Mouse (Mus musculus) retina, postnatal 7 days (tissue): Measurements from ENCODE around the gene Lmx1b.

Experiments used
- DNase-seq: peaks from one replicate; pipeline ENCODE4 v3.0.0-alpha.2; 2012; ENCODE audit warnings: low read depth, low spot score

Lmx1b gene

DNA sequence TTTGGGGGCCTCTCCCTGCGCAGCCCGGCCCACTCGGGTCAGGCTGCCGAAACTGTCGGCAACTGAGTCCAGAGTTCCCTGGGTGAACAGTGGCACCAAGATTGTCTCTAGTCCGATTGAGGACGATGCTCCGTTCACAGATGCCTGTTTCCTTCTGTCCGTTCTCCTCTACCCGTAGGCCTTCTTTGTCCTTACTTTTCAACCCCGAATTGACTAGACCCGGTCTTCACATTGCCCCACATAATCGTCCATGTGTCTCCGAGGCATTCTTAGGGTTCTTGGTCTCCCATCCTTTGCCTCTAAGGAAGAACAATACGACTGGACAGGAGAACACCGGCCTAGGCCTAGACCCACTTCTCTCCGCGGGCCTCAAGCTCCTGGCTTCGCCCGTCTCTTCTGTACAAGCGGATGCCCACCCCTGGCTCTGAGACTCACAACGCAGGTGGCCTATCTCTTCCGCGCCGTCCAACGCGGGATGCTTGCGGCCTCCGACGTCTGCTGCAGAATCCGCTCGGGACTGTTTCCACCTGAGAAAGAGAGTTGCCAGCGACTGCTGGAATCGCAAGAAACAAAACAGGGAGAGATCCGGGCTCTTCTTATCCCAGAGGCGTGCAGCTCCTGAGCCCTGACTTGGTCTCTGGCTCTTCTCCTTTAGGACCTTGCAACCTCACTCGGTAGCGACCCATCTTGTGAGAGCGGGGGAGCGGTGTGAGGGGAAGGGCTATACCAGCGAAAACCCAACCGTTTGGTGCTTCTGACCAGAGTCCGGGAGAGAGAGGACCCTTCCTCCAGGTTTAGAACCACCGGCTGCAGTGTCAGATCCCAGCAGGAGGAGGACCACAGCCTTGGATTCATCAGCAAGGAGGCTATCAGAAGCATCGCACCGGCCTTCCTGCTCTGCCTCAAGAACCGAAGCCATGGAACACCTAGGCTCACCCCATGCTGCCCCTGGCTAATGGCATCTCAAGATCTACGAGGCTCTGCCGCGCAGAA lies 3.7 kb upstream of the Lmx1b start:
- no peak for DNase-seq

DNA sequence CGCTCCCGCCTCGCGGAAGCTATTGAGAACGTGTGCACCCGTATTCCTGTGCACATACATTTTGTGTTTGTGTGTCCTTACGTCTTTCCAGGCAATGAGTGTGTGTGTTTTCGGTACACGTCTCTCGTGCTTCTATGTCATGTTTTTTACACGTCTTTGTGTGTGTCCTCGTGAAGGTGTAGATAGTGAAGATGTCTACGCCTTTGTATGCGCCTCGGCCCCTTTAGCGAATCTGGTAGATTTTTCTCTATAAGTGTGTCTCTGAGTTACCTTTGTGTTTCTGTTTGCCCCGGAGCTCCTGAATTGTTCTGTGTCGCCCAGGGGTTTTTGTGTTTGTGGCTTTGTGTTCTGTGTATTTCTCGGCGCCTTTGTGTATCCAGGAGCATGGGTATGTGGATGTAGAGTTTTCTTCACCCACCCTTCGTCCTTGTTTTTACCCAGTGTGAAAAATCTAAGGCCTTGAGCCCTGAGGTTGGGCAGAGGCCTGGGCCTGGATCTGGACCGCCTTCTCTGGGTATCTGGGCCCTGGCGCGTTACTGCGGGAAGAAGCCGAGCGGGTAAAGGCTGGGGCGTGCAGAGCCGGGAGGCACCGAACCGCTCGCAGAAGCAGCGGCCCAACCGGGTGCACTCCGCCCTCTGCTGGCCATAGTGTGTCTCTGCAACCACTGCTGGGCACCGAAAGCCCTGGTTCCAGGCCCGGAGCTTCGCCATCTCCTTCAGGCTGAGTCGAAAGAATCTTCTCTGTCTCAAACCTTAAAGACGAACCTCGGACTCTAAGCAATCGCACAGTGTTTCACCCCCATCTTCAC lies 2.5 kb upstream of the Lmx1b start:
- peak; percentile 64 for DNase-seq

- DNase-seq, result no peak
Measured at GRCm38 (mm10) chr2:33641859-33642571, 1.7 kb upstream of the Lmx1b start.

GRCm38 (mm10) chr2:33640978-33641858 lies 907 bp upstream of the Lmx1b start:
- no peak for DNase-seq

GRCm38 (mm10) chr2:33639301-33640170 lies 775 bp downstream of the Lmx1b start:
- no peak for DNase-seq

GRCm38 (mm10) chr2:33638141-33638733 lies 2.1 kb downstream of the Lmx1b start:
- no peak for DNase-seq

GRCm38 (mm10) chr2:33637288-33637687 lies 3.0 kb downstream of the Lmx1b start:
- no peak for DNase-seq

DNA sequence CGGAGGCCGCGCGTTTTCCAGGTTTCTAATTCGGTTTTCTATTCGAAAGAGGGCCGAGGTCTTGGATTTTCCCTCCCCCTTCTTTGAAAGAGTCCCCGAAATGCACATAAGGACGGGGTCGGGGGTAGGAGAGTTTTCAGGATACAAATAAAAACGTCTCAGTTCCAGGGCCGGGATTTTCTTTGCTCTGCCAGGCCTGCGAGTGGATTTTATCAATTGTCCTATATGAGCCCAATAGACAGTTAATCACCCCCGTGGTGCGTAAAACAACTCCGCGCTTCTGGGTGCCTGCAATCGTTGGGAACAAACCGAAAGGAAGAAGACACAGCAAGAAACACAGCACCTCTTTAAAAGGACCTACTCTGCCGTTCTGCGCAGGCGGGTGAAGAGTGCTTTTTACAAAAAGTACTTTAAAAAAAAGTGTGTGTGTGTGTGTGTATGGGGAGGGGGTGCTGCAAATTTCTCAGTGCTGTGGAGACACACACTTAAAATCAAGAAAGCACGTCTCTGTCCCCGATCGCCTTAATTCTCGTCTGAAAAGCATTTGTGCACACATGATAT lies 3.6 kb downstream of the Lmx1b start:
- no peak for DNase-seq

GRCm38 (mm10) chr2:33636117-33636521 lies 4.2 kb downstream of the Lmx1b start:
- no peak for DNase-seq

DNA sequence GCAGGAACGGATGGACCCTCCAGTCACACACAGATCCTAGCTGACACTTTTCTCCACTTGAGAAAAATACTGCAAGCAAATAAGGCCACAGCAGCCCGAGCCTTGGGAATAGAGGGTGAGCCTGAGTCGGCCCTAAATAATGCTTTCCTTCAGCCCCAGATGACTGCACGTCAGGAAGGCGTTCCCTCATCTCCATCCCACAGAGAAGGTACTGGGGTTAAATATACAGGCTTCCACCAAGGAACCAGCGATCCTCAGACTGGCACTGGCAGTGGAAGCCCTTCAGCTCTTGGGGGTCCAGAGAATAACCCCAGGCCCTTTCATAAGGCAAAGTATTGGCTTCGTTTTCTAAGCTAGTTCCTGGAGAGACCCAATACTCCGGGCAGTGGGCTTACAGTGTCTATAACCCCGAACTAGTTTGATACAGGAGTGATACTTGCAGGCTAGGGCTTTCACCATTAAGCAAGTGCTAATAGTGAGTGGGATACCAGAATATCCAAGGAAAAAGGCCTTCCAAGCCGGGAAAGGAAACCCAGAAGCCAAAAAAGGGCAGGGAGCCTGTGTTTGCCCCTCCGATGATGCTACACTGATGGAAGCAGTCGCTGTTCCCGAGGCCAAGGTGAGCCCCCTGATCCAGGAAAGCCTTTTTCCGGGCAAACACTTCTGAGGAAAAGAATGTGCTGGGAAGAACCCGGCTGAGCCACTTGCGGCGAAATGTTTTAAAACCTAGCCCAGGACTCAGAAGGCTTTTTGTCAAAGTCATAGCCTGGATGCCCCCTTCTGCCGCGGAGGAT lies 4.8 kb downstream of the Lmx1b start:
- DNase-seq, result no peak

DNA sequence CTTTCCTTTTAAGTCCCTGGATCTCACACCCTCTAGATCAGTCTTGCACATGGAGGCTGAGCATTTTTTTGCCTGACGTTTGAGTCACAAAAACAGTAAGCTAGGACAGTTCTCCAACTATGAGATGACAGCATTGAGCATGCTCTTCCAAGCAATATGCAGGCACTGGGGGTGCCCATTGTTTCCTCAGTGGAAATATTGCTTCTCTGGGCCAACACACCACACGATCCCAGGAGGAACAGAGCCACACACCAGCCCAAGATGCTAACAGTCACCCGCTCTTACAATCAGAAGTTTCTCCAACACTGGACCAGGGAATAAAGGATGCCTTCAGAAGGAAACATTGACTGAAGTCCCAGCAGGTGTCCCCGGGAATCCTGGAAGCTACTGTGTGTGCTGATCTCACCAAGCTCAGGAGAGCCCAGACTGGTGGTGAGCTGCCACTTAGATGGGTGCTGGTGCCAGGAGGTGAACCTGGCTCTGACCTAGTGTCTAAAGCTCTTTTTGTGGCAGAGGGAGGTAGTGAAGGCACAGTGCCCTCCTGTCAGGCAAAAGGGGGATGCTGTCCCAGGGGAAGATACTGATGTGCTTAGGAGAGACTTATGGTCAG lies 5.7 kb downstream of the Lmx1b start:
- DNase-seq, result no peak

- no peak for DNase-seq
Measured at GRCm38 (mm10) chr2:33633955-33634354, 6.4 kb downstream of the Lmx1b start.

DNA sequence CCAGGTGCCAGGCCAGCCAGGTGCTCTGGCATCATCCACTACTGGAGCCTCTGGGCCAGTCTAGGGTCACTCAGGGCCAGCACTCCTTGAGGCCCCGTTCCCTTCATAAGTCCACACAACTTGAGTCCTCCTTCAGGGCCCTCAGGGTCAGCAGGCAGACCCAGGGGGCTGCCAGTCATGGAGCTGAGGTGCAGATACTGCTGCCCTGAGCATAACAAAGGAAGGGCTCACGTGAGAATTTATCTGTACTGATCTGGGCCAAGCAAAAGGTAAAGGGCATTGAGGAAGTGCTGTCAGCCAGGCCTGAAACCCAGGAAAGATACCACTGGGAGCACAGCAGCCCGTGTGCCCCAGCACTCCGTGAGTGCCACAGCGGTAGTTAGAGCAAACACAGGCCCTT lies 7.1 kb downstream of the Lmx1b start:
- no peak for DNase-seq

DNA sequence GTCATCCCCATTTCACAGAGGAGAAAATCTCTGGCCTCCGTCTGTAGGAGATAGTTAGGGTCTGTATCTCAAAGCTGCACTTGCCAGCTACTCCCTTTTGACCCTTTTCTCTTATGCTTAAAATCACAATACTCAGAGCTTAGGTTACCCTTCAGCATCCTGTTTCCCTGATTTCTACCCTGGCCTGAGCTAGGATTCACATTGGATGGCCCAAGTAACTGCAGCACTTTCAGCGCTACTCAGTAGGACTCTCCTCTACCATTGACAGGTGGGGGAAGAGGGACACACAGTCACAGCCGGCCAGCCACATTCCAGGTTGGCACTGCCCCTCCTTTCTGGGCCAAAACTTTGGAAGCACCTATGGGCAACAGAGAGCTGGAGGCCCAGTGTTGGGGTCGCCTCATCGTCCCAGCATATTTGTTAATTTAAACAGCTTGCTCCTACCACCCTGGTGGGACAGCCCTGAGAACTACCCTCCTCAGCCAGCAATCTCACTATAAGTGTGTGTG lies 7.7 kb downstream of the Lmx1b start:
- no peak for DNase-seq

DNA sequence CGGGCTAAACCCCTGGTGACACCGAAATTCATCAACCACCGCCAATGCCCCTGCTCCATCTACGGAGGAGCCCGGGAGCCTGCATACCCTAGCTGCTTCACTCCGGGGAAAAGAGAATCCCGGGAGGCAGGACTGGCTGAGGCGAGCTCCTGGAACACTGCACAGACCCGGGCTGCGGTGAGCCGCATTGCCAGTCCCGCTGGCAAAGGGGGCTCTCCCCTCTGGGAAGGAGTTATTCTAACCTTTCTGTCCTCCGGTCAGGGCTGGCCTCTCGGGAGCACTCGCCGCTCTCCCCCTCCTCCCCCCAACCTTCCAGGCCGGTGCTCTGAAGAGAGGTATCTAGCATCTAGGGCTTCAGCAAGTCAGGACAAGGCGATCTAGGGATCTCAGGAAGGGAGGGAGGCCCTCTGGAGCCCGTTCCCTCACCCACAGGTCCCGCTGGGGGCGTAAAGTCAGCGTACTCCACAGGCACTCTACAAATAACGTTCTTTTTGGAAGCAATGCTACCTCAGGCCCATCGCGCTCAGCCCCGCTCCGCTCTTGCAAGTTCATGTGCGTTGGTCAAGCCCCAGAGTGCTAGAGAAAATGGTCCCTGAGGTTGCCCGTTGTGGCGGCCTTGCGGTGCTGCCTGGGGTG lies 8.5 kb downstream of the Lmx1b start:
- no peak for DNase-seq

DNA sequence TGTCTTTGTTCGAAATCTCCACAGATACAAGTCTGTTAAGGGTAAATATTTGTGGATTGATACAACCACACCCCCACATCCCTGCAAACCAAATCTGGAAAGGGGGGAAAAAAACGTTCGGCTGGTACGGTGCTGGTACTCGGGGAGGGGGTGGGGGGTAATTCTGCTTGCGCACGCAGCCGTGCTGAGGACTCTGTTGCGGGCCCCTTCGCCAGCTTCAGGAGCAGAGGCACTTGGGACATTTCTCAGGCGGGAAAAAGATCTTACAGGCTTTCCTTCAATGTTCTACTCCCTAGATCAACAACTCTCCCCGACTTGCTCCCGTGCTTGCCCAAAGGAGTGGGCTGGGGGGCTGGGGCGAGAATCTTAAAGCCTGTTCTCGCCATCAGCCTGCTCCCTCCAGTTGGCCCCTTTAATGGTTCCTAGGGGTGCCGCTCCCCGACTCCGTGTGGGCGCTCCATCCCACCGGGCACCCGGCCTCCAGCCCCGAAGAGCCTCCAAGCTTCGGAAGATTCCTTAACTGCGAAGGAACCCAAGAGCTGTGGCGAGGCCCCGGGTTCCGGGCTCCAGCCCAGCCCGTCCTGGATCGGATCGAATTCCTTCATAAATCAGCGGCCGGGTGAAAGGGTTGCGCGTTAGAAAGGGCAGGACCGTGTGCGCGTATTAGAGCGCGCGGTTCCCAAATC lies 9.1 kb downstream of the Lmx1b start:
- no peak for DNase-seq
